Mouse (Mus musculus): ENCODE results near the gene Lrrfip1. TPM values are rescaled to one million over a fixed set of nuclear protein-coding genes. Genes with fewer than 3 reads are reported as not detected.

Gene Lrrfip1
- total and polyA plus RNA-seq, 2 experiments from 2014 or later: 120 to 168 TPM

DNA sequence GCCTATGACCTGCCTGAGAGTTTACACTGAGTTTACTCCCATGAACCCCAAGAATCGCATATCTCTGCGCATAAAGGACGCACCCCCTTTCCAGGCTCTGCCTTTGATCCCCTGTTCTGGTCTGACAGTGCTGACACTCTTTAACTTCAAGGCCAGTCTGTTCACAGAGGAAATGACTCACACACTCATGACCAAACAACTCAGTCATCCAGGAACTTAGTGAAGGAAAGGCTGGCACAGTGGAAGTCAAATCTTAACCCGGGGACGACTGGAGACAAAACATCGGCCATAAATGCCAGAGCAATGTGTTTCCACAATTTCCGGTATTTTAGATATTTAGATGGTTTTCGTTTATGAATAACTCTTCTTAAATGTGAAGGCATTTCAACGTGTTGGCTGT, 25.4 kb downstream of the Lrrfip1 start:
- ATAC-seq (ENCODE audit: insufficient read depth, low read depth) (peak; percentile 40; the same call in 1 of the 2 replicates), DNase-seq (ENCODE audit: low spot score) (peak; percentile 84)
- Histone ChIP-seq H3K9me3 (replicated peaks; ENCODE audit: control insufficient read depth, low read length) (no peaks in the 10 kb centered on the region), H3K27me3 (ENCODE audit: control insufficient read depth, insufficient read depth, low read length) (no peaks in the 10 kb centered on the region), H3K9ac (replicated peaks; ENCODE audit: low read depth, low read length) (no peak overlapping the region), H3K36me3 (replicated peaks; ENCODE audit: control insufficient read depth, insufficient read depth, low read length) (peaks cover 15% of the 10 kb centered on the region; the same call in 1 of the 2 replicates), H3K27ac (ENCODE audit: low read depth) (peak overlapping the region; percentile 92), H3K4me2 (ENCODE audit: low read depth, low read length) (no peak overlapping the region), H3K4me1 (ENCODE audit: control insufficient read depth, insufficient read depth) (peaks cover 36% of the 10 kb centered on the region), H3K4me3 (ENCODE audit: low read depth, low read length) (no peak overlapping the region)
- no peak for TF ChIP-seq EP300 (IDR thresholded peaks at IDR 0.05; ENCODE audit: low read depth)
- no peak for TF ChIP-seq CTCF (IDR thresholded peaks at IDR 0.05; ENCODE audit: low read depth)
- WGBS: 23% methylated on average over 9 of the region's 9 CpGs

DNA sequence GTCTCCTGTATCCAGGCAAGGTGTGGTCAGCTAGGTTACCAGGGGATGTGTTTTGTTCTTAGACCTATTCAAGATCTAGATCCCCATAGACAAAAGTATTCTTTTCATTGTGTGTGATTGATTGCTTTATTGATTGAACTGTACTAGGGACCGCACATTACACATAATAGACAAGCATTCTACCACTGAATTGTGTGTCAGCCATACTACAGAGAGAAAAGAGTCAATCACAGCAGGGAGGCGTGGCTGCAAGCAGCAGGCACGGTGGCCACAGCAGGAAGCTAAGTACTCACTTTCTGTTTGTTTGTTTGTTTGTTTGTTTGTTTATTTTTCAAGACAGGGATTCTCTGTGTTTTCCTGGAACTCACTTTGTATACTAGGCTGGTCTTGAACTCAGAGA, 25.9 kb downstream of the Lrrfip1 start:
- ATAC-seq (ENCODE audit: insufficient read depth, low read depth) (no peak), DNase-seq (ENCODE audit: low spot score) (no peak)
- Histone ChIP-seq H3K4me1 (ENCODE audit: control insufficient read depth, insufficient read depth) (peaks cover 36% of the 10 kb centered on the region), H3K9me3 (replicated peaks; ENCODE audit: control insufficient read depth, low read length) (no peaks in the 10 kb centered on the region), H3K4me2 (ENCODE audit: low read depth, low read length) (no peak overlapping the region), H3K4me3 (ENCODE audit: low read depth, low read length) (no peak overlapping the region), H3K9ac (replicated peaks; ENCODE audit: low read depth, low read length) (no peak overlapping the region), H3K27ac (ENCODE audit: low read depth) (peak overlapping the region; percentile 92), H3K36me3 (replicated peaks; ENCODE audit: control insufficient read depth, insufficient read depth, low read length) (peaks cover 15% of the 10 kb centered on the region; the same call in 1 of the 2 replicates), H3K27me3 (ENCODE audit: control insufficient read depth, insufficient read depth, low read length) (no peaks in the 10 kb centered on the region)
- 64% methylated on average over 3 of the region's 3 CpGs for WGBS
- TF ChIP-seq EP300 (IDR thresholded peaks at IDR 0.05; ENCODE audit: low read depth) (no peak), CTCF (IDR thresholded peaks at IDR 0.05; ENCODE audit: low read depth) (no peak)

DNA sequence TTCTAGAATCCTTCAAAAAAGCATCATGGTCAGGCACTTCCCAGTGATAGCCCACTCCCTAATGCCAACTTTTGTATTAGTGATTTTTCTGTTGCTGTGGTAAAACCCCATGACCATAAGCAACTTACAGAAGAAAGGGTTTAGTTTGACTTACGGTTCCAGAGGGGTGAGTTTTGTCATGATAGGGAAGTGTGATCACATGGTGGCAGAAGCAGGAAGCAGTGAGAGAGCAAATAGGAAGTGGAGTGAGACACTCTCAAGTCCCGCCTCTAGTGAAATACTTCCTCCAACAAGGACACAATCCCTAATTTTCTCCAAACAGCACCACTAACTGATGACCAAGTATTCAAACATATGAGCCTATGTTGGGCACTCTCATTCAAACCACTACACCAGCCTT, 28.4 kb downstream of the Lrrfip1 start:
- no peak overlapping the region for H3K4me3 ChIP-seq (ENCODE audit: low read depth, low read length)
- ATAC-seq (ENCODE audit: insufficient read depth, low read depth): no peak
- TF ChIP-seq CTCF (IDR thresholded peaks at IDR 0.05; ENCODE audit: low read depth) (no peak), EP300 (IDR thresholded peaks at IDR 0.05; ENCODE audit: low read depth) (no peak)
- no peak for DNase-seq (ENCODE audit: low spot score)
- H3K36me3 ChIP-seq (replicated peaks; ENCODE audit: control insufficient read depth, insufficient read depth, low read length): peaks cover 10% of the 10 kb centered on the region; the same call in 1 of the 2 replicates
- no peaks in the 10 kb centered on the region for H3K27me3 ChIP-seq (ENCODE audit: control insufficient read depth, insufficient read depth, low read length)
- H3K4me2 ChIP-seq (ENCODE audit: low read depth, low read length): no peak overlapping the region
- H3K4me1 ChIP-seq (ENCODE audit: control insufficient read depth, insufficient read depth): peaks cover 48% of the 10 kb centered on the region
- WGBS: 79% methylated on average over 2 of the region's 2 CpGs
- no peaks in the 10 kb centered on the region for H3K9me3 ChIP-seq (replicated peaks; ENCODE audit: control insufficient read depth, low read length)
- H3K9ac ChIP-seq (replicated peaks; ENCODE audit: low read depth, low read length): no peak overlapping the region
- no peak overlapping the region; the same call in 1 of the 2 replicates for H3K27ac ChIP-seq (ENCODE audit: low read depth)

DNA sequence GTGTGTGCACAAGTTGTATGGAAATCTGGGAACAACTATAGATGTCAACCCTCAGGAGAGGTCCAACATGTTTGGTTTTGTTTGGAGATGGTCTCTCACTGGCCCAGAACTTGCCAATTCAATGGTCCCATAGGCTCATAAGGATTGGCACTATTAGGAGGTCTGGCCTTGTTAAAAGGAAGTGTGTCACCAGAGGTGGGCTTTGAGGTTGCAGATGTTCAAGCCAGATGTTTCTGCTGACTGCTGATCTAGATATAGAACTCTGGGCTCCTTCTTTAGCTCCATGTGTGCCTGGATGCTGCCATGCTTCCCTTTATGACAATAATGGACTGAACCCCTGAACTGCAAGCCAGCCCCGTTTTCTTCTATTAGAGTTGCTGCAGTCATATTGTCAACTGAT, 31.8 kb downstream of the Lrrfip1 start:
- WGBS: 86% methylated on average over 1 of the region's 1 CpGs
- Histone ChIP-seq H3K9me3 (replicated peaks; ENCODE audit: control insufficient read depth, low read length) (no peaks in the 10 kb centered on the region), H3K27ac (ENCODE audit: low read depth) (peak overlapping the region; percentile 43; the same call in 1 of the 2 replicates), H3K4me2 (ENCODE audit: low read depth, low read length) (no peak overlapping the region), H3K36me3 (replicated peaks; ENCODE audit: control insufficient read depth, insufficient read depth, low read length) (peaks cover 10% of the 10 kb centered on the region; the same call in 1 of the 2 replicates), H3K27me3 (ENCODE audit: control insufficient read depth, insufficient read depth, low read length) (no peaks in the 10 kb centered on the region), H3K4me1 (ENCODE audit: control insufficient read depth, insufficient read depth) (peaks cover 35% of the 10 kb centered on the region), H3K4me3 (ENCODE audit: low read depth, low read length) (no peak overlapping the region), H3K9ac (replicated peaks; ENCODE audit: low read depth, low read length) (no peak overlapping the region)
- TF ChIP-seq EP300 (IDR thresholded peaks at IDR 0.05; ENCODE audit: low read depth) (no peak), CTCF (IDR thresholded peaks at IDR 0.05; ENCODE audit: low read depth) (no peak)
- ATAC-seq (ENCODE audit: insufficient read depth, low read depth): no peak
- no peak for DNase-seq (ENCODE audit: low spot score)

DNA sequence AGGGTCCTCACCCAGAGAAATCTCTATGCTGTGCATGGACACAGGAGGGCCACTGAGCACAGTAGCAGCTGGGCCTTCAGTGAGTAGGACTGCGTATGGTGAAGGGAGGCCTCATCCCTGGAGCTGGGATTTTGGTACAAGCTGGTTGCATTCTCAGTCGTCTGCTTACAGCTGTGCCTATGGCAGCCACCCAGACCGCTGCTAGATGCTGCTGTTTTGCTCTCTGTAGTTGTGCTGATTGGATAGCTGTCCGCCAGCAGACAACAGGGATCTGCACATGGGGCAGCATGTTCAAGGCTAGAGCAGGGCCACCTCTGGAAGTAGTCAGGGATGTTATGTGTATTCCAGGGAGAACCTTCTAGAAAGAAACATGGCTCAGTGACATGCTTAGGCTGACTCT, 33.0 kb downstream of the Lrrfip1 start:
- Histone ChIP-seq H3K27ac (ENCODE audit: low read depth) (peak overlapping the region; percentile 82), H3K4me3 (ENCODE audit: low read depth, low read length) (no peak overlapping the region), H3K36me3 (replicated peaks; ENCODE audit: control insufficient read depth, insufficient read depth, low read length) (0 out of 2 replicates have a peak, but pooled peaks cover 4% of the 10 kb centered on the region), H3K9me3 (replicated peaks; ENCODE audit: control insufficient read depth, low read length) (no peaks in the 10 kb centered on the region), H3K4me1 (ENCODE audit: control insufficient read depth, insufficient read depth) (peaks cover 40% of the 10 kb centered on the region), H3K4me2 (ENCODE audit: low read depth, low read length) (no peak overlapping the region), H3K27me3 (ENCODE audit: control insufficient read depth, insufficient read depth, low read length) (no peaks in the 10 kb centered on the region), H3K9ac (replicated peaks; ENCODE audit: low read depth, low read length) (no peak overlapping the region)
- no peak for ATAC-seq (ENCODE audit: insufficient read depth, low read depth)
- no peak for DNase-seq (ENCODE audit: low spot score)
- no peak for TF ChIP-seq EP300 (IDR thresholded peaks at IDR 0.05; ENCODE audit: low read depth)
- no peak for TF ChIP-seq CTCF (IDR thresholded peaks at IDR 0.05; ENCODE audit: low read depth)
- 54% methylated on average over 4 of the region's 4 CpGs for WGBS

DNA sequence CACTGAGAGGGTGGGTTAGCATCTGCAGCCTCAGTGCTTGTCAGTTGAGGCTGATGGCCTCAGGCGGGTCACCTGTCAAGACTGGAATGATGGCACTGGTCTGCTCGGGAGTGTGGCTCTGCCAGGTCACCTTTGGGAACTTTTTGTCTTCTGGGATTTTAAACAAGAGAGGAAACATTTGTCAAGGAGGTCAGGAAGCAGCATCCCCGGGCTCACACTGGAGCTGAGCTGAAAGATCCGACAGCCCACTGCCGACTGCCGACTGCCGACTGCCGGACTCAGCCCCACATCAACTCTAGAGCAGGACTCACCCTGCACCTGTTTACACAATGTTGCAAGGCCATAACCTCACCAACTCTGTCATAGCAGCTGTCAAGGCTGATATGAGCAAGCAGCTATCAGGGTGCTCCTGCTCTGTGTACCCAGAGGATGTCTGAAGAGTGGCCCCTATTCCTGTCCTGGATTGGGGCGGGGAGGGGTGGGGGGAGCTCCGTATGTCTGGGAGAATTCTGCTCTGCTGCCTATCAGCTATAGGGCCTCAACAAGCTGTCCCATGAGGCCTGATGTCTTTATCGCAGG, 33.9 kb downstream of the Lrrfip1 start:
- H3K4me2 ChIP-seq (ENCODE audit: low read depth, low read length): no peak overlapping the region
- peaks cover 40% of the 10 kb centered on the region for H3K4me1 ChIP-seq (ENCODE audit: control insufficient read depth, insufficient read depth)
- no peak overlapping the region for H3K4me3 ChIP-seq (ENCODE audit: low read depth, low read length)

More for the DNA sequence above, 33.9 kb downstream of the Lrrfip1 start:
- no peaks in the 10 kb centered on the region for H3K9me3 ChIP-seq (replicated peaks; ENCODE audit: control insufficient read depth, low read length)
- DNase-seq (ENCODE audit: low spot score) (no peak), ATAC-seq (ENCODE audit: insufficient read depth, low read depth) (peak; percentile 80)
- peak overlapping the region; percentile 82 for H3K27ac ChIP-seq (ENCODE audit: low read depth)
- 13% methylated on average over 11 of the region's 11 CpGs for whole genome bisulfite sequencing
- no peak for TF ChIP-seq CTCF (IDR thresholded peaks at IDR 0.05; ENCODE audit: low read depth)
- no peaks in the 10 kb centered on the region for H3K27me3 ChIP-seq (ENCODE audit: control insufficient read depth, insufficient read depth, low read length)
- 0 out of 2 replicates have a peak overlapping the region, but pooled peaks have one; percentile 25 for H3K9ac ChIP-seq (replicated peaks; ENCODE audit: low read depth, low read length)
- no peaks in the 10 kb centered on the region for H3K36me3 ChIP-seq (replicated peaks; ENCODE audit: control insufficient read depth, insufficient read depth, low read length)
